Mouse (Mus musculus) cortical plate, adult 2 months (tissue): Measurements from ENCODE around the gene G430095P16Rik.

ENCODE experiments used
- CTCF ChIP-seq: fragments of 200-500 bp; IDR thresholded peaks from 2 replicates; pipeline ENCODE4 v1.5.1; 2011; ENCODE audit warnings: mild to moderate bottlenecking, control low read depth, low read length; ENCODE audit not compliant: insufficient read depth; ENCODE audit errors: extremely low read depth
- POLR2A ChIP-seq: fragments of 200-500 bp; IDR thresholded peaks from 2 replicates; pipeline ENCODE4 v1.6.1; 2011; ENCODE audit warnings: mild to moderate bottlenecking, low read length, control low read depth; ENCODE audit not compliant: insufficient read depth; ENCODE audit errors: extremely low read depth

- TF ChIP-seq POLR2A: no peak
- no peak for TF ChIP-seq CTCF
These were observed 4.3 kb upstream of the G430095P16Rik start for GRCm38 (mm10) chr8:84718476-84718875.
